Mouse (Mus musculus) adrenal gland, postnatal 25 days (tissue): ENCODE measurements at regions not wholly inside any gene's neighbourhood (a gene's known extent, or its start where the extent isn't known, plus 50 kb on each side); places are given as distances from the start of the nearest gene placed in this dataset.
"Not testable (repeated sequence)": the region's sequence is repeated elsewhere in the genome, so short reads cannot be mapped to it uniquely, and the experiment has no call there.

ENCODE experiments used
- DNase-seq: peaks from one replicate; pipeline ENCODE4 v3.0.0; 2021; ENCODE audit warnings: mixed read lengths
- microRNA-seq, 2 experiments: library from miRNA; unstranded; fragments of <30 nt; microRNA quantifications; one replicate each; pipeline ENCODE4 v1.2.0; 2021

GRCm38 (mm10) chr1:165014328-165014727, 79.0 kb upstream of the Xcl1 start:
- DNase-seq = no peak

GRCm38 (mm10) chr1:165013428-165013827, 78.1 kb upstream of the Xcl1 start:
- DNase-seq = no peak

GRCm38 (mm10) chr1:165012376-165012775, 77.0 kb upstream of the Xcl1 start:
- peak; percentile 7 for DNase-seq

GRCm38 (mm10) chr1:164999515-164999914, 64.2 kb upstream of the Xcl1 start:
- DNase-seq = peak; percentile 24

GRCm38 (mm10) chr1:164998621-164999020, 63.3 kb upstream of the Xcl1 start:
- DNase-seq = no peak

- no peak for DNase-seq
Observed at GRCm38 (mm10) chr1:164997660-164998059, 62.3 kb upstream of the Xcl1 start.

- DNase-seq = no peak
Observed at GRCm38 (mm10) chr1:164994247-164994660, 58.9 kb upstream of the Xcl1 start.

GRCm38 (mm10) chr1:164993175-164993875, 58.0 kb upstream of the Xcl1 start:
- not testable (repeated sequence) for DNase-seq

GRCm38 (mm10) chr1:164988982-164989381, 53.7 kb upstream of the Xcl1 start:
- no peak for DNase-seq

- no peak for DNase-seq
Observed at GRCm38 (mm10) chr1:164988191-164988590, 52.9 kb upstream of the Xcl1 start.

GRCm38 (mm10) chr1:164985521-164985920, 50.2 kb upstream of the Xcl1 start:
- not testable (repeated sequence) for DNase-seq

Small RNAs in the stretch of these regions (microRNA-seq; reads per million reads assigned to microRNA genes)
- 0 reads per million in 2 experiments for gene Gm26042
